Mouse (Mus musculus): Measurements from ENCODE around the gene Mpp2. TPM values are rescaled to one million over a fixed set of nuclear protein-coding genes. Genes with fewer than 3 reads are reported as not detected.

Mpp2 gene
- 1 to 10 TPM; 1.2 to 2.1 TPM for total RNA-seq (2021)
- long read RNA-seq, experiment 1, result 0 reads
- long read RNA-seq, experiment 2, partial matches to known transcripts, result 0 of 3 reads
- long read RNA-seq, experiment 2, other reads (novel, unspliced or antisense), result 3 of 3 reads

GRCm38 (mm10) chr11:102087931-102088898, at the start of gene Mpp2:
Gene Mpp2, minus strand, starts transcription at chr11:102088515.
- DNase-seq, result peak; percentile 36

DNA sequence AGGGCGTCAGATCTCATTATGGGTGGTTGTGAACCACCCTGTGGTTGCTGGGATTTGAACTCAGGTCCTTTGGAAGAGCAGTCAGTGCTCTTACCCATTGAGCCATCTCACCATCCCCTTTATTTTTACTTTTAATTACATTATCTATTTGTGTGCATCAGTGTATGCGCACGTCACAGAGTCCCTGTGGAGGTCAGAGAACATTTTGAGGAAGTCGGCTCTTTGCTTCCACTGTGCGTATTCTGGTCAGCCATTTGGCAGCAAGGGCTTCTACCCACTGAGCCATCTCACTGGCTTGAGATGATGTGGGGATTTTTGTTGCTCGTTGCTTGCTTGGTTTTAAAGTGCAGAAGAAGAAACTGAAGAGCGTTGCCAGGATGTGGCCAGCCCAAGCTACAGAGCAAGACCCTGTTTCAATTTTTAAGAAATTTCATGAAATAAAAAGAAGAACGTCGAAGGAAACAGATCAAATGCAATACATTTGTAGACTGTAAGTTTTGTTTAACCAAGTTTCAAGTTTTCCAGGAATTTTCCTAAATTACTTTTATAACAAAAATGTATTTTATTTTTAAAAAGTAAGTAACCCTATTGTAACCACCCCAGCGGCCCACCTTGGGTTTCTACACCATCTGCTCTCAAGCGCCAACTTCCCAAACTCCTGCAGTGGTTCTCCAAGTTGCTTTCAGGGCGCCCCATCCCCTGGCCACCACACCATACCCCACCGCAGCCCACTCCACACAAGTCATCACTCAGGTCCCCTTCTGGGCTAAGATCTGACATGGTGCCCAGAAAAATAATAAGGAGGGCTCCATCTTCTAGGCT, 49.5 kb upstream of the Mpp2 start:
- DNase-seq, result no peak

DNA sequence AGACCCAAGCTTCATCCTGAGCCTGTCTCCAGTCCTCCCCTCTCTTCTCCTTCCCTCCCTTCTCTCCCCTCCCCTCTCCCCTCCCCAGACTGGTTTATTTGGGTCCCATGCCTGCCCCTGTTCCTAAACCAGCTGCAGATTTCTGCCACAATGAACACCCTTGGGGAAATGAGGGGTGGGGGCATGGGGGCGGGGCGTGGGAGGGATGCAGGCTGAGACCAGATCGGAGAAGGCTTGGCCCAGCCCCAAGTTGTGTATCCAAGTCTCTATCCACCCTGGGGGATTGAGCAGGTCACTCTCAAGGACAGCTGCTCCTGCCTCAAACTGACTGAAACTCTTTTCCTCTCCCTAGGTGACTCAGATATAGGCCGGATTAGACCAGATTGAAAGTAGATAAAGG, 46.2 kb upstream of the Mpp2 start:
- DNase-seq, result no peak

DNA sequence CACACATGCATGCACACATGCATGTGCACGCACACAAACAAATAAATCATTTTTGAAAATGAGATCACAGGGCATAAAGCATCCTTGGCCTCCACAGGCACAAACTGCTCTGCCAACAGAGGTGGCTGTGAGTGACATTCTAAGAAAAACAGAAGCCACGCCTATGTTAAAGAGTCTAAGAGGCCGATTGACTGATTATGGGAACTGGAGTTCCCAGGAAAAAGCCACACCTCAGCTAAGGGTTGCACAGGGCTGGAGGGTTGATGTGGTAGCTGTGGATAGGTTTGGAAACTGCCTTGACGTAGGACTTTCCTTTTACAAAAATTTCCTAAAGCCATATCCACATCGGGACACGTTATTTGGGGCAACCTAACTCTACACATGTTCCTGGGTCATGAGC, 29.1 kb upstream of the Mpp2 start:
- no peak for DNase-seq

- DNase-seq, result no peak
Observed at GRCm38 (mm10) chr11:102116241-102116640, 27.9 kb upstream of the Mpp2 start.

- DNase-seq, result no peak
Observed at GRCm38 (mm10) chr11:102111576-102111975, 23.3 kb upstream of the Mpp2 start.

GRCm38 (mm10) chr11:102107732-102108131, 19.4 kb upstream of the Mpp2 start, which contains the start of gene Pyy:
Gene Pyy, minus strand, starts transcription at chr11:102107832.
- DNase-seq, result no peak

DNA sequence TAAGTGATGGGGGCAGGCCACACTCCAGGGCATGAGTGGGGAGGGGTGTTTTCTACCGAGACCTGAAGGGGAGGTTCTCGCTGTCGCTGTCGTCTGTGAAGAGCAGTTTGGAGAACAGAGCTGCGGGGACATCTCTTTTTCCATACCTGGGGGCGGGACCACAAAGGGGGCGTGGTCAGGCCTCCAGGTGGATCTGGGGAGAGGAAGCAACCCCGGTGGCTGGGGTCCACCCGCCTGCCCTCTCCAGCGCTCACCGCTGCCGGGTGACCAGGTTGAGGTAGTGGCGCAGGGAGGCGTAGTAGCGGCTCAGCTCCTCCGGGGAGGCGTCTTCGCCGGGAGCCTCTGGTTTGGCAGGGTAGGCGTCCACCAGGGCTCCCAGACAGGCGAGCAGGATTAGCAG, 18.6 kb upstream of the Mpp2 start:
- no peak for DNase-seq

GRCm38 (mm10) chr11:102102485-102103258, 14.4 kb upstream of the Mpp2 start:
- DNase-seq, result peak; percentile 20

DNA sequence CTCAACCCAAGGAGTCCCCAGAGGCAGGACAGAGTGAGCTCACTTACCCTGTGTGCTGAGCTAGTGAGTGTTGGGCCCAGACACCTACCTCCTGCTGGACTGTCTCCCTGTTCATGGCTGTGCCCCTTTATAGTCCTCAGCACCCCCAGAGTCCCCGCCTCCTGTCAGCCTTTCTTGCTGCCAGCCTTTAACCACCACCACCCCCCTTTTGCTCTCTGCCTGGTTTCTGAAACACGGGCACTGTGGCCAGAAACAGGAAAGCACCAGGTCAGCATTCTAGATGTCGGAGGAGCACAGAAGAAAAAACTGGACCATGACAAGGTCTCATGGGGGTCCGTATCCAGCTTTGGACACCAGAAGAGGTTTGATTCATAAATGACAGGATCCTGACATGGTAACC, 12.9 kb upstream of the Mpp2 start, which contains the start of gene Ppy:
Gene Ppy (minus strand): TSS at position 101 of the 400 bp plus-strand sequence.
- no peak for DNase-seq

- DNase-seq, result peak; percentile 48
Observed at GRCm38 (mm10) chr11:102096887-102097391, 8.6 kb upstream of the Mpp2 start.

- DNase-seq, result no peak
Observed at GRCm38 (mm10) chr11:102096446-102096845, 8.1 kb upstream of the Mpp2 start.

DNA sequence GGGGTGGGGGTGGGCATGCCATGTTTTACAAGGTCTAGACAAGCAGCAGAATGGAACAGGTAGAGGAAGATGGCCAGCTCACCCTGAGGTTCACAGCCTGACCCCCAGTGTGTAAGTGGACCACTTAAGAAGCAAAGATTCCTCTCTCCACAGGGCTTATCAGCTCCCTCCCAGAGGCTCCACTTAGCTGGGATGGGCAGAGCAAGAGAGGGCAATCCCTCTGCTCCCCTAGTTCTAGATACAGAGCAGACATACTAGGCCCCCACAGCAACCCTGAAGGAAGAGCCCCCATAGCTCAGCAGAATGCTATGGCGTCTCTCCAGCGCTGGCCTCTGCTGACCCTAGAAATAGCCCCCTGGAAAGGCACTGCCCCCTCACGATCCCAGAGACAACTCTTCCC, 7.4 kb upstream of the Mpp2 start:
- no peak for DNase-seq

GRCm38 (mm10) chr11:102089088-102089808, 933 bp upstream of the Mpp2 start:
- no peak for DNase-seq

DNA sequence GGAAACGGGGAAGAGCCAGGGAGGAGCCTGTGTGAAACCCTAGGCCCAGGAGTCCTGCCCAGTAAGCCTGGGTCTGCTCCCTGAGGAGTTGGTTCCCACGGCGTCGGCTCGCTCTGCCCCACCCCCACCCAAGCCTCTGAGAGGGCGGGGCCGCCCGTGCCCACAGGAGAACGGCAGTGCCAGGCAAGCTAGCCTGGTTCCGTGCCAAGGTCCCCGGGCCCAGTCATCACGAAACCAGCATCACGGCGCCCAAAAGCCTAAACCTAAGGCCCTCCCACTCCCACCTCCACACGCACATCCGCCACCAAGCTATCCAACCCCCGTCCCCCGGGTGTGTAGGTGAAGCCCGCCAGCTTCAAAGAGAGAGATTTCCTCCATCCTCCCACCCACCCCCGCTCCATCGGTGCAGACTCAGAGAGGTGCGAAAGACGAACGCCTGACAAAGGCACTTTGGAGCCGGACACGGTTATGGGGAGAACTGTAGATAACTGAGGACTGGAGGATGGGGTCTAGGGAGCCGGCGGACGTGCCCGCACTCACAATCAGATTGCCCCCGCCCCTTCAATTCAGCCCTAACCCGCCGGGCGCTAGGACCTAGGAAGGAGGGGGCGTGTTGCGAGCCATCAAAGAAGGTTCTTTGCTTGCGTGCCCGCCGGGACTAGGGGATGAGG, 1.1 kb downstream of the Mpp2 start:
- DNase-seq, result peak; percentile 43

GRCm38 (mm10) chr11:102086331-102086730, 2.0 kb downstream of the Mpp2 start:
- no peak for DNase-seq

- DNase-seq, result no peak
Observed at GRCm38 (mm10) chr11:102084159-102084558, 4.2 kb downstream of the Mpp2 start.

- no peak for DNase-seq
Observed at GRCm38 (mm10) chr11:102083193-102083592, 5.1 kb downstream of the Mpp2 start.

- DNase-seq, result peak; percentile 46
Observed at GRCm38 (mm10) chr11:102082322-102082721, 6.0 kb downstream of the Mpp2 start.

DNA sequence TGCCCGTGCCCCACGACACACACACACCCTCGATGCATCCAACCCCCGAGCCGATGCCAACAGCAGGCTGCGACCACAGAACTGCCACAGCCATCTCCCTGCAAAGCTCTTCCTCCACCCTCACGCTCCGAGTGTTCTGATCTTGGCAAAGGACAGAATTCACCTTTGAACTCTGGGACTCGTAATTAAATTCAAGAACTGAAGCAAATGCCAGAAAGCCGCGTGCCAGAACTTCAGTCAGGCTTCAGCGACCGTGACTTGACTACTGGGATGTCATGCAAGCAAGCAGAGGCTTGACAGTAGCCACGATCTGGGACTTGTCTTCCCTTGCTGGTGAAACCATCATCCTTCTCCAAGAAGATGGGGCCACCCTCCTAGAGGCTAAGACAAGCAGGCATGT, 14.6 kb downstream of the Mpp2 start:
- no peak for DNase-seq

All from gastrocnemius, postnatal 25 days (tissue).